Mouse (Mus musculus): ENCODE measurements around the gene Ap1s2. TPM values are rescaled to one million over a fixed set of nuclear protein-coding genes. Genes with fewer than 3 reads are reported as not detected.

Gene Ap1s2
- polyA plus RNA-seq, 1 experiment from 2014 or later = 69.3 TPM

- no peaks in the 10 kb centered on the region for H3K36me3 ChIP-seq
- H3K9ac ChIP-seq (replicated peaks) = peak overlapping the region; percentile 65
- H3K4me2 ChIP-seq (replicated peaks) = peak overlapping the region; percentile 54
- WGBS = 28% methylated on average over 8 of the region's 8 CpGs
- no peak for ATAC-seq
- H3K4me3 ChIP-seq (replicated peaks) = peak overlapping the region; percentile 63
- no peaks in the 10 kb centered on the region for H3K9me3 ChIP-seq
- H3K4me1 ChIP-seq (replicated peaks) = 0 out of 2 replicates have a peak, but pooled peaks cover 3% of the 10 kb centered on the region
- H3K27ac ChIP-seq = peak overlapping the region; percentile 85
- H3K27me3 ChIP-seq = peaks cover 11% of the 10 kb centered on the region; the same call in 1 of the 2 replicates
Observed at GRCm38 (mm10) chrX:163908003-163908336, 847 bp upstream of the Ap1s2 start.

GRCm38 (mm10) chrX:163909381-163909780 lies 564 bp downstream of the Ap1s2 start:
- H3K4me3 ChIP-seq (replicated peaks) = peak overlapping the region; percentile 63
- ATAC-seq = peak; percentile 62
- no peaks in the 10 kb centered on the region for H3K9me3 ChIP-seq
- H3K27ac ChIP-seq = peak overlapping the region; percentile 90
- H3K4me1 ChIP-seq (replicated peaks) = 0 out of 2 replicates have a peak, but pooled peaks cover 3% of the 10 kb centered on the region
- H3K27me3 ChIP-seq = peaks cover 6% of the 10 kb centered on the region; the same call in 1 of the 2 replicates
- H3K9ac ChIP-seq (replicated peaks) = peak overlapping the region; percentile 72
- H3K36me3 ChIP-seq = no peaks in the 10 kb centered on the region
- H3K4me2 ChIP-seq (replicated peaks) = peak overlapping the region; percentile 53
- WGBS = 36% methylated on average over 34 of the region's 34 CpGs

- H3K4me3 ChIP-seq (replicated peaks) = no peak overlapping the region
- no peaks in the 10 kb centered on the region for H3K9me3 ChIP-seq
- peaks cover 6% of the 10 kb centered on the region; the same call in 1 of the 2 replicates for H3K36me3 ChIP-seq
- H3K27me3 ChIP-seq = peaks cover 10% of the 10 kb centered on the region; the same call in 1 of the 2 replicates
- ATAC-seq = no peak
- no peak overlapping the region for H3K9ac ChIP-seq (replicated peaks)
- no peak overlapping the region for H3K27ac ChIP-seq
- no peak overlapping the region for H3K4me2 ChIP-seq (replicated peaks)
- 0 out of 2 replicates have a peak, but pooled peaks cover 1% of the 10 kb centered on the region for H3K4me1 ChIP-seq (replicated peaks)
Observed at GRCm38 (mm10) chrX:163912791-163913190, 4.0 kb downstream of the Ap1s2 start.

GRCm38 (mm10) chrX:163929550-163929949 lies 20.7 kb downstream of the Ap1s2 start:
- Histone ChIP-seq H3K27ac (no peak overlapping the region), H3K4me1 (replicated peaks) (no peaks in the 10 kb centered on the region), H3K4me3 (replicated peaks) (no peak overlapping the region), H3K36me3 (no peaks in the 10 kb centered on the region), H3K4me2 (replicated peaks) (no peak overlapping the region), H3K9ac (replicated peaks) (no peak overlapping the region), H3K9me3 (no peaks in the 10 kb centered on the region), H3K27me3 (peaks cover 5% of the 10 kb centered on the region; the same call in 1 of the 2 replicates)
- ATAC-seq = no peak

GRCm38 (mm10) chrX:163934731-163935130 lies 25.9 kb downstream of the Ap1s2 start:
- no peak overlapping the region for H3K9ac ChIP-seq (replicated peaks)
- 81% methylated on average over 8 of the region's 8 CpGs for WGBS

GRCm38 (mm10) chrX:163938587-163938986 lies 29.8 kb downstream of the Ap1s2 start:
- no peak for ATAC-seq
- H3K9me3 ChIP-seq = no peaks in the 10 kb centered on the region
- peaks cover 25% of the 10 kb centered on the region for H3K36me3 ChIP-seq
- no peak overlapping the region for H3K4me3 ChIP-seq (replicated peaks)
- H3K9ac ChIP-seq (replicated peaks) = no peak overlapping the region
- H3K27me3 ChIP-seq = peaks cover 13% of the 10 kb centered on the region; the same call in 1 of the 2 replicates
- no peak overlapping the region for H3K27ac ChIP-seq
- no peaks in the 10 kb centered on the region for H3K4me1 ChIP-seq (replicated peaks)
- WGBS = 88% methylated on average over 6 of the region's 6 CpGs
- H3K4me2 ChIP-seq (replicated peaks) = no peak overlapping the region

More at GRCm38 (mm10) chrX:163934731-163935130, 25.9 kb downstream of the Ap1s2 start:
- H3K27me3 ChIP-seq = peaks cover 18% of the 10 kb centered on the region; the same call in 1 of the 2 replicates
- no peak overlapping the region for H3K4me2 ChIP-seq (replicated peaks)
- no peaks in the 10 kb centered on the region for H3K4me1 ChIP-seq (replicated peaks)
- no peak for ATAC-seq
- H3K4me3 ChIP-seq (replicated peaks) = no peak overlapping the region
- no peak overlapping the region for H3K27ac ChIP-seq
- H3K9me3 ChIP-seq = no peaks in the 10 kb centered on the region
- peaks cover 17% of the 10 kb centered on the region for H3K36me3 ChIP-seq

- Histone ChIP-seq H3K4me2 (replicated peaks) (no peak overlapping the region), H3K9ac (replicated peaks) (no peak overlapping the region), H3K4me3 (replicated peaks) (no peak overlapping the region), H3K27ac (no peak overlapping the region), H3K36me3 (peaks cover 14% of the 10 kb centered on the region), H3K4me1 (replicated peaks) (no peaks in the 10 kb centered on the region), H3K9me3 (no peaks in the 10 kb centered on the region), H3K27me3 (no peaks in the 10 kb centered on the region)
- ATAC-seq = no peak
- WGBS = 90% methylated on average over 3 of the region's 3 CpGs
Observed at GRCm38 (mm10) chrX:163944381-163944780, 35.6 kb downstream of the Ap1s2 start.

- H3K9ac ChIP-seq (replicated peaks) = no peak overlapping the region
- peaks cover 2% of the 10 kb centered on the region; the same call in 1 of the 2 replicates for H3K27me3 ChIP-seq
- no peaks in the 10 kb centered on the region for H3K9me3 ChIP-seq
- 92% methylated on average over 1 of the region's 1 CpGs for WGBS
- no peak overlapping the region for H3K4me2 ChIP-seq (replicated peaks)
- ATAC-seq = no peak
- H3K27ac ChIP-seq = no peak overlapping the region
- H3K4me3 ChIP-seq (replicated peaks) = no peak overlapping the region
- H3K4me1 ChIP-seq (replicated peaks) = no peaks in the 10 kb centered on the region
- H3K36me3 ChIP-seq = peaks cover 29% of the 10 kb centered on the region
Observed at GRCm38 (mm10) chrX:163951618-163952017, 42.8 kb downstream of the Ap1s2 start.

GRCm38 (mm10) chrX:163957381-163957780 lies 48.6 kb downstream of the Ap1s2 start:
- Histone ChIP-seq H3K27me3 (peaks cover under 1% of the 10 kb centered on the region; the same call in 1 of the 2 replicates), H3K36me3 (peaks cover 16% of the 10 kb centered on the region; the same call in 1 of the 2 replicates), H3K4me1 (replicated peaks) (peaks cover 13% of the 10 kb centered on the region), H3K9me3 (no peaks in the 10 kb centered on the region), H3K4me3 (replicated peaks) (peak overlapping the region; percentile 59), H3K4me2 (replicated peaks) (peak overlapping the region; percentile 60), H3K27ac (peak overlapping the region; percentile 93), H3K9ac (replicated peaks) (peak overlapping the region; percentile 78)
- ATAC-seq = no peak
- 51% methylated on average over 12 of the region's 12 CpGs for WGBS

GRCm38 (mm10) chrX:163957803-163958466 lies 49.1 kb downstream of the Ap1s2 start:
- ATAC-seq = peak; percentile 95
- 18% methylated on average over 63 of the region's 67 CpGs for WGBS
- peaks cover 13% of the 10 kb centered on the region for H3K4me1 ChIP-seq (replicated peaks)
- H3K27ac ChIP-seq = peak overlapping the region; percentile 93
- no peaks in the 10 kb centered on the region for H3K9me3 ChIP-seq
- H3K9ac ChIP-seq (replicated peaks) = peak overlapping the region; percentile 78
- no peaks in the 10 kb centered on the region; the same call in 1 of the 2 replicates for H3K27me3 ChIP-seq
- peak overlapping the region; percentile 60 for H3K4me2 ChIP-seq (replicated peaks)
- peaks cover 15% of the 10 kb centered on the region; the same call in 1 of the 2 replicates for H3K36me3 ChIP-seq
- H3K4me3 ChIP-seq (replicated peaks) = peak overlapping the region; percentile 59

- Histone ChIP-seq H3K9ac (replicated peaks) (peak within 1 kb of the TSS; percentile 78), H3K4me3 (replicated peaks) (peak within 1 kb of the TSS; percentile 59), H3K9me3 (no peaks in the 10 kb centered on the region), H3K4me2 (replicated peaks) (peak within 1 kb of the TSS; percentile 60), H3K36me3 (peaks cover 10% of the 10 kb centered on the region; the same call in 1 of the 2 replicates), H3K27ac (peak within 1 kb of the TSS; percentile 93), H3K27me3 (no peaks in the 10 kb centered on the region), H3K4me1 (replicated peaks) (peaks cover 13% of the 10 kb centered on the region)
- WGBS = 25% methylated on average over 29 of the region's 29 CpGs
- peak; percentile 94 for ATAC-seq
Observed at GRCm38 (mm10) chrX:163958467-163958875, 49.7 kb downstream of the Ap1s2 start, which contains the start of gene Zrsr2. Gene Zrsr2 (minus strand): TSS chrX:163958661.

GRCm38 (mm10) chrX:163981092-163981491 lies 72.3 kb downstream of the Ap1s2 start:
- 97% methylated on average over 1 of the region's 1 CpGs for WGBS
- Histone ChIP-seq H3K4me2 (replicated peaks) (no peak overlapping the region), H3K27ac (no peak overlapping the region), H3K36me3 (no peaks in the 10 kb centered on the region), H3K4me1 (replicated peaks) (no peaks in the 10 kb centered on the region), H3K9ac (replicated peaks) (no peak overlapping the region), H3K4me3 (replicated peaks) (no peak overlapping the region), H3K27me3 (peaks cover 3% of the 10 kb centered on the region; the same call in 1 of the 2 replicates), H3K9me3 (no peaks in the 10 kb centered on the region)
- no peak for ATAC-seq
